Mouse (Mus musculus) embryo, embryonic 10.5 days (tissue): ENCODE measurements around the gene Cacnb2.

ENCODE experiments used
- DNase-seq: peaks from one replicate; pipeline ENCODE4 v3.0.0-alpha.2; 2015; ENCODE audit warnings: low spot score

Gene Cacnb2

DNA sequence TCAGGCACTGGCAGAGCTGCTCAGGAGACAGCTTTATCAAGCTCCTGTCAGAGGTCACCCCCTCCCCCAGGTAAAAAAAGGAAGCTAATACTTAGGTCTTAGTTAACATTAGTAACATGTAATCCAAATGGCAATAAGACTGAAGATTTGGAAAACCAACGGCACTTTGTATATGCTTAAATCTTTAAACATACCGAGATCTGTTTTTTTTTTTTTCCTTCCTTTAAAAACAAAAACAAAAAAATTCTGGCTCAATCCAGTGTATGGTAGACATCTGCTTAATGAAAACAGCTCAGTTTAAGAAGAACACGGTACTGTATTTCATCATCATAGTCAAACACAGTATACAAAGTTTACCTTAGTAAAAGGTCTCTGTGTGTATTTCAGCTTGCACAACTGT, at the start of gene Cacnb2:
Cacnb2 (plus strand) TSS at position 301 of the 400 bp plus-strand sequence.
- no peak for DNase-seq

DNA sequence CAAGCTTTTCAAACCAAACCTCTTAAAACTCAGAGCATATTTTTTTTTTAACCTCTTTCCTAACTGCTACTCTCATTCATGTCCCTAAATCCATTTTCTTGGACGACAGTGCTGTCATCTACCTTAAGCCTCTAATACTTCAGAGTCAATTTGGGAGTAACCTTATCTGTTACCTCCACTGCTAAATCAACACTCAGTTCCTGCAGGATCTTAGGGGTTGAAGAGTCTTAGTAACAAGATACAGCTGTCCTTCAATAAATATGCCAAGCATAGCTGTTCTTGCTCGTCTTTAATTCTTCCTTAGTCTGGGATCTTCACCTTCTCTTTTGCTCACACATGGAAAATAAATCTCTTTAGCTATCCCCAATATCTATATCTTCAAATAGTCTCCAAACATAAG, 34.9 kb upstream of the Cacnb2 start:
- DNase-seq: no peak

DNA sequence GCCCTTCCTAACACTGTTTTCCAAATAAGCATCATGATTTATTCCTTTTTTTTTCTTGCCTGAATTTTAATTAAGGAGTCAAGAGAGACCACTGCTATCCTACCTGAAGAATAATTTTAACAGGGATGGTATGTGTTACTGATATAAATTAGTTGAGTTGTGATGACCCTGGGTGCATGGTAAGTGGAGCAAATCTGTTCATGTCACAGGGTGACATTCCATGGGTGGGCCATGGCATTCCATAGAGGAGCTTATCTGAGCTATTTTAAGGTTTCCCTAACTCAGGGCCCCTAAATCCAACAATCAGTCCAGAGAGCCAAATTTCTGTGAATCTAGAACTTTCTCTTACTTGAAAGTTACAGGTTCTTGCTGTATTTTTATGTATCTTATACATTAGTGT, 31.6 kb upstream of the Cacnb2 start:
- DNase-seq: no peak

DNA sequence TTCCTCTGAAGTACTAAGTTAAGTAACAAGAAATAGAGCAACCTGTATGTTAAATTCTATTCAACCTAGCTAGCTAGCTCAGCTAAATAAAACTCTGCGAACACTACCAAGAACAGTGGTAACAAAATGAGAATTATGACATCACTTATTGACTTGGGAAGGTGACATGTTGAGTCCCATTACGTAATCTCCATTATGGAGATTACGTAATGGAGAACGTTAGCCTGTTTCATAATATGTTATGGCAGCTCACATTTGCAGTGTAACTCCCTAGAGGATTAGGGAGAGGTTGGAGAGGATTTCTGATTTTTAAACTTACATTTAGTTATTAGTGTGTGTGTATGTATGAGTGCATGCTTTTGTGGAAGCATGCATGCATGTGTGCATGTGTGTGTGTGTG, 13.3 kb upstream of the Cacnb2 start:
- no peak for DNase-seq

DNA sequence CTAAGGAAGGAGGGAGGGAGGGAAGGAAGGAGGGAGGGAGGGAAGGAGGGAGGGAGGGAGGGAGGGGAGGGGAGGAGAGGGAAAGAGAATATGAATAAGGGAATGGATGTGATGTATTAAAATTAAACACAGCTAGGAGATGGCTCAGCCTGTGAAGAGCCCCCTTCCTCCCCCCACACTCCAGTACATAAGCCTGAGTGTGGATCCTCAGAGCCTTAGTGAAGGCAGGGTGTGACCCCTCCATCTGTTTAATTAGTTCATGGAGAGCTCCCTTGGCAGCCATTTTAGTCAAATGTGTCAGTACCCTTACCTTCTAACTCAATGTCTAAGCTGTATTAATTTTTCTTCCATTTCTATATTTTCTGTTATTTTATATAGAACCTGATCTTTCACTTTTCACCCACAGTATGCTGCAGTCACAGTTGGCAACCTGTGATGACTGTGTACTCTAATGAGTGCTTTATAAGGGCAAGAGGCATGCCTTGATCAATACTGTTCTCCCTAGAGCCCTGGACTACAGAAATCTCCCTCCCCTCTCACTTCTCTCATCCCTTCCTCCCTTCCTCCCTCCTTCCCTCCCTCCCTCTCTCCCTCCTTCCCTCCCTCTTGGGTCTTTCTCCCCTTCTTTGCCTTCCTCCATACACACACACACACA, 4.9 kb upstream of the Cacnb2 start:
- DNase-seq: no peak

DNA sequence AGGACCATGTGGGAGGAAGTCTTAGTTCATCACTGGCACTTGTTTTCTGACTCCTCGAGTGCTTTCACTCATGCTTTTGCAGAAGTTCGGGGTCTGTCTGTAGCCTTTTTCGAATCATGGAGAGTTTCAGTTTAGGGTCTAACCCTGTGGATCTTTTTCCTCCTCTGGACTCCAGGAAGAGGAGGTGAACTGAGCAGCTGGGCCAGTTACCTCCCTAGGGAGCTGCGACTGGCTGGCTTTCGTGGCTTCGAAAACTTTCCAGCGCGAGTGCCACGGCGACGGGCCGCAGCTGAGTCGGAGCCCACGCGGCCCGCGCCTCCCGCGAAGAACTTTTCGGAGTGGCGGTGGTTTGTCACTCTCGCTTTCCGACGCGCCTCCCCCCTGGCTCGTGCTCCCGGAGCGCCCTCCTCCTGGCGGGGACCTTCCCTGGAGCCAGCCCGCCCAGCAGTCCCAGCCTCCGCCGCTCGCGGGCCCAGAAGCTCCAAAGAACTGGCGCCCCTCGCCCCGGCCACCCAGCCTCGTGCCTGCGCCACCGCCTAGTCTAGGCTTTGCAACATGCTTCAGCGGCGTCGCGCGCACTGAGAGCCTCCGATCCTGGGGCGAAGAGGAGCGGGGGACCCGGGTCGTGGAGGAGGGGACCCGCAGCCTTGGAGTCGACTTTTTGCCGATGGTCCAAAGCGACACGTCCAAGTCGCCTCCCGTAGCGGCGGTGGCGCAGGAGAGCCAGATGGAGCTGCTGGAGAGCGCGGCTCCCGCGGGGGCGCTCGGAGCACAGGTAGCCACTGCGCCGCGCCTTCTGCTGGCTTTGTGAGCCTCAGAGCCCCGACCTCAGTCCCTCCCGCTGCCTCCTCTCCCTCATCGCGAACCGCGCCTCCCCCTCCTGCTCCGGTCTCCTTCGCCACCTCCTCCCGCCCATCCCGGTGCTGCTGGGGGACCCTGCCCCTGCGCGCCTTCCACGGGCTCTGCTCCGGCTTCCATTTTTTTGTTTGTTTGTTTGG, 1.2 kb downstream of the Cacnb2 start:
- peak; percentile 76 for DNase-seq

DNA sequence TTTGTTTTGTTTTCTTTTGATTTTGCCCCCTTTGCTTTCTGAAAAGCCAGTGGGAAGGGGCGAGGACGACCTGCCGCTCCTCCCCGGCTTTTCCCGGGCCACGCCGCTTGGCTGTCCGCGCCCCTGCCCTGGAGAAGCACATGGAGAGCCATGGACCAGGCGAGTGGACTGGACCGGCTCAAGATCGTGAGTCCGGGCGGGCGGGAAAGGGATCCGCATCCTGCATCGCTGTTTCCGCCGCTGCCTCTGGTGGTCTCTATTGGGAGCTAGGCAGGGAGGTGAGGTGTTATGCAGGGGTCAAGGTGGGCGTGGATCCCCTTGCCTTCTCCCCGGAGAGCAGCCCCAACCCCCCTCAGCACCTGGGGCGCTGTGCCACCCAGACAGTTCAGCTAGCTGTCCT, 1.9 kb downstream of the Cacnb2 start:
- DNase-seq: peak; percentile 57

DNA sequence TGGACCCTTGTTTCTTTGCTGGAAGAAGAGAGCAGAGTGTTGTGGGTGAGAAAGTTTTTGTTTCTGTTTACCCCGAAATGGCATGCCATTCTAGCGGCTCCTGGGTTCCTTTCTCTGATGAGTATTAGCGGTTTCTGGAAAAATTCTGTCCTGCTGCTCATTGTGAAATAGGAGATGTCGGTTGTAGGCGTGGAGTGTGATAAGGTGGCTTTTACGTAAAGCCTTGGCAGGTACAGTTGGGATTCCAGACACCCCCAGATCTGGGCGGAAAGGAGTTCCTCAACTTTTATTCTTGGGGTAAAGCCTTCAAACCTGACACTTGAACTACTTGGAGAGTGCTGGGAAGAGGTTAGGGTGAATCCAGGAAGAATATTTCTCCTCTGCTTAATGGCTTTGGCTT, 2.3 kb downstream of the Cacnb2 start:
- no peak for DNase-seq

DNA sequence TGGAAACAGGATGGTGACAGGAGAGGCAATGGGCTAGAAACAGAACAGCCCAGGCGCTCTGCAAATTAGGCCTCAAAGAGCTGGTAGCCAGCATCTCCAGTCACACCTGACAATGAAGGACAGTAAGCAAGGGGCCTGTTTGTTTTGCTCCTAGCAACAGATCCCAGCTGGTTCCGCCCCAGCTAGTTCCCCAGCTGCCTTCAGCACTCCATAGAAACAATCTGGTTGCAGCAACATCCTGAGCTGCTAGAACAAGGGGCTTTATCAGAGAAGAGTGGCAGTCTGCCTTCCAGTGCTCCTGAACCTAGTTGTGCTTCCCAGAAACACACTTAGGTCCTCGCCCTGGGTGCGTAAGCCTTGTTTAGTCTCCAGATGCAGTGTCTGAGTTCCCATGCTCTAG, 5.7 kb downstream of the Cacnb2 start:
- DNase-seq: peak; percentile 44

DNA sequence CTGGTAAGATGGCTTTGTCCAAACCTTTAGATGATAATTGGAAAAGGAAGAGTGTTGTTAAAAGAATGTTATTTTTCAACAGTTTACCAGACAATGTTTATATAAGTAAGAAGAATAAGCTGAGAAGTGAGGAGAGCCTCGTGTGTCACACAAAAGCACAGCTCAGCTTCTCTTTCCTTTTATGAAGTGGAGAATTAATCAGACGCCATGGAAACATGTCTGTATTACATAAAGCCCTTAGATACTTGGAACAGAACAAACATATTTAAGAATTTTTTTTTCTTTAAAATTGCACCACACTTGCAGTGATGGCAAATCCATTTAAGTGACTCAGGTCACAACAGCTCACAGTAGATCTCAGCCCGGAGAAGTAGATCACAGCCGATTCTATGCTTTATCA, 9.8 kb downstream of the Cacnb2 start:
- no peak for DNase-seq

DNA sequence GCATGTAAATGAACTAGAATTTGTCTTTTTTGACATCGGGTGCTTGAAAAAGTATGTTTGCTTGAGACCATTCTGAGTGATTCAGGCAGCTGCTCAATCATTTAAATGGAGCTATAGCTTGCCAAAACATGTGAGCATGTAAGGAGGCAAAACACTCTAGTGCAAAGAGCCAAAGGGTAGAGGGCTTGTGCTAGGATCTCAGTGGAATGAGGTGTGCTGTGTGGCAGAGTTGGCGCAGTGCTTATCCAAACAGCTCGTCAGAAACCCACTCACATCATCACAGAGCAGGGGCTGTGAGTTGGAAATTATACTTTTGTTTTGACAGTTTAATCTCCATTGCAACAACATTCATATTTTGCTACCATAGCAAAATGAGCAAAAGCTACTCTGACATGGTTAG, 13.5 kb downstream of the Cacnb2 start:
- DNase-seq: no peak

DNA sequence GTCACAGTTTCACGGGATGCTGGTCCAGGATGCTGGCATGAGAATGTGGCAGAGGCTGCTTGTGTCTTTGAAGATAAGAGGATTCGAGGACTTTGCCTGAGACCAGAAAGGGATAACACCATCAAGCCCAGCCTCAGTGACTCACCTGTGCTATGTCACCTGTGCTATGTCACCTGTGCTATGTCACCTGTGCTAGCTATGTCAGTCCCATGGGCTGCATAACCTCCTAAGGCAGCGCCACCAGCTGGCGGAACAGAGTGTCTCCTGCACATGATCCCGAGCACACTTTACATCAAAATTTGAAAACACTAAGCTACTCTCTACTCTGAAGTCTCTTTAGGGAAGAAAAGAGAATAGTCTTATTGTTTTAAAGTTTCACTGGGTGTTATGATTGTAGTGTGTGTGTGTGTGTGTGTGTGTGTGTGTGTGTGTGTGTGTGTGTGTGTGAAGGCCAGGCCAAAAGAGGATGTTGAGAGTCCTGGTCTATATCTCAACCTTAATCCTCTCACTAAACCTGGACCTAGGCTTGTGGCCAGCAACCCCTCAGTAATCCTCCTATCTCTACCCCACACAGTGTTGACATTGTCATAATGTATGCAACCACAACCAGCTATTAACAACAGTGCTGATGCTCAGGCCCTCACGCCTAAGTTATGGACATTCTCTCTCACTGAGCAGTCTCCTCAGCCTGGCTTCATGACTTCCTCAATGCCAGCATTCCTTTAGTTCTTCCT, 17.4 kb downstream of the Cacnb2 start:
- DNase-seq: no peak

DNA sequence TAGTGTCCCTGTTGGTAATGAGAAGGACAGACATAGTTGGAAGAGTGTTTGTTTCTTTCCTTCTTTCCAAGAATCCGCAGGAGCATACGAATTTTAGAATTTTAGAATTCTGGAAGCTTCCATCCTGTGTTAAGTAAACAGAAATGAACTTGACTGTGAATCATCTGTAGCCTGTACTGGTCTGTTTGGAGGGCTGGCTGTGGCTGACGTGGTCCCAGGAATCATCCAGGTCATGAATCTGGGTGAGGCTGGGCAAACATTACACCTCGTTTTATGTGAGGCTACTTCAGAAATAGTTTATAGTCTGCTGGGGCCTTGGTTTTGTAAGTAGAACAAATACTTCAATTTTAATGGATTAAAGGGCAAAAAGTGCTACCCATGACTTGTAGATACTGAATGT, 18.0 kb downstream of the Cacnb2 start:
- no peak for DNase-seq

DNA sequence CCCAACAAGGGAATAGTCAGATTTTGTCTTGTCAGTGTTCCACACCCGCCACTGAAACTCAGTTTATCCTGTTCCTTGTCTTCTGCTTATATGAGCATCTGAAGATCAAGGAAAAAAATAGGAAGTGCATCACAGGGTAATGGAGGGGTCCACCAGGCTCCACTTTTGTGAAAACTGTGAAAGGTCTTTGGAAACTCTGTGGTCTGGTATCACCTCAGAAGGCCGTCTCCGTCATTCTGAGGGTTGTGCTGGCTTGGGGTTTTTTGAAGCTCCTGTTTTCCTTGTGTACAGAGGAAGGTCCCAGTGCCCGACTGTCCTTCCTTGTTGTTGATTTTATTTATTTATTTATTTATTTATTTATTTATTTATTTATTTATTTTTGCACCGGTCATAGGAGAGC, 20.9 kb downstream of the Cacnb2 start:
- no peak for DNase-seq

DNA sequence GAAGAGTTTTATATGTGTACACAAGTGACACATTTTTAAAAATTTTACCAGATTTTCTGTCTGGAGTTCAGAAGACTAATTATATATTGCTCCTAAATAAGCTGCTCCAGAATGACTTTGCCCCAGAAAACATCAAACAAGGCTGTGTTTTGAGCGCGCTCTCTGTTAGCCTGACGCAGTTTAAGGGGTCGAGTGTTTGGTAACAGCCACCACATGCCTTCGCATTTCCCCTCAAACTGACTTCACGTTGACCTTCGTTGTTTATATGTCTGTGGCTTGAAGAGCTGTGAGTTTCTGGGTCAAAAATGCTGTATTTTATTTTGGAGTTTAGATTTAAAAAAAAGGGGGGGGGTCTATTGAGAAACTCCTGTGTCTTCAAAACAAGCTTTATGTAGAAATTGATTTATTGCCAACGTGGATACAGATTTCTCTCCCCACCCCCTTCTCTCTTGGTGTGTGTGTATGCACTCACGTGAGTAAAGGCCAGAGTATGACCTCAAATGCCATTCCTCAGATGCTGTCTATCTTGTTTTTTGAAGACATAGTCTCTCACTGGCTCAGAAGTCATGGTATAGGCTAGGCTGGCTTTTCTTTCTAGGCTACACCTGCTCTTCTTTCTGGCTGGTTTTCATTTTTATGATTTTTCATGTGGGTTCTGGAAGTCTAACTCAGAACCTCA, 27.1 kb downstream of the Cacnb2 start:
- no peak for DNase-seq

DNA sequence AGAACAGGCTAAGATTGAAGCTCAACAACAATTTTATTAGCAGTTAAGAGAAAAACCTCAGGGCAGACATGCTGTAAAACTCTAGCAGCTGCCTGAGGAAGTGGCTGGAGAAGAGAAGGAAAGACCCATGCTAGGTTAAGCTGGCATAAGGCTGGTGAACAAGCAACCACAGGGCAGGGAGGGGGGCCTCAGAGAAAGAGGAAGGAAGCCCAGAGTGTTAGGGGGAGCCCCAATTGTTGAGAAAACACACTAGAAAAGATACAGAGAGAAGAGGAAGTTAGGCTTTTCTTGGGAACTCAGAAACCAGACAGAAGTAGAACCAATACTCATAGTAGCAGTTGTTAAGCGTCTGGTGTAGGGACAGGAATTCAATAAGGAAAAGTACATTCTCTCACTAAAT, 28.7 kb downstream of the Cacnb2 start:
- DNase-seq: no peak

DNA sequence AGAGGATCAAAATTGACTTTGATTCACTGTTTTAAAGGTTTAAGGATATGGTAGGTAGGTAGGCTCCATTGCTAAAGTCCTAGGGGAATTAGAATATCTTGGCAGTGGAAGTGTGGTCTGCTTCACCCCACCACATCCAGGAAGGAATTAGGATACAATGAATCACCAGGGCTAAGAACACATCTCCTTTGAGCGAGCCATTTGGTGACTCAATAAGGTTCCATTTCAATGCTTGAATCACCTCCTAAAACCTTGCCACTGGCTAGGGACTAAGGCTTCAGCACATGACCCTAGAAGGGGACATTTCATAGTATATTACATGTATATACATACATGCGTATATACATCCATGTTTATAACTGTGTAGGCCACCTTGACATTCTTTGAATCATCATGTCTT, 30.3 kb downstream of the Cacnb2 start:
- DNase-seq: no peak

DNA sequence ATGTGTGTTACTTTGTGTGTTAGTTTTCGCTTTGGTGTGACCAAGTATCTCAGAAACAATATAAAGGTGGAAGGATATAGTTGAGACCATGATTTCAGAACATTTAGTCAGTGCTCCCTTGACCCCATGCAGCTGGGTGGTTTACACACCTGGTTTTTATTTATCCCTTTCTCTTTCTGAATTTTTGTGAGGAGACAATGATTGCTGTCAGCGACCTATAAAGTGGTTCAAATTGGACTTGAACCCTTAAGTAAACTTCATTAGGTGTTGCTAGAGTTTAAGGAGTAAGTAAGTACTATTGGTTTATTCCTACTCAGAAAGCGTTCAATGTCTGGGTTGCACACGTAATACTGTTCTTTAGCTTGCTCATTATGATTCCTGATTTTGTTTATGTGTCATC, 36.4 kb downstream of the Cacnb2 start:
- DNase-seq: no peak

DNA sequence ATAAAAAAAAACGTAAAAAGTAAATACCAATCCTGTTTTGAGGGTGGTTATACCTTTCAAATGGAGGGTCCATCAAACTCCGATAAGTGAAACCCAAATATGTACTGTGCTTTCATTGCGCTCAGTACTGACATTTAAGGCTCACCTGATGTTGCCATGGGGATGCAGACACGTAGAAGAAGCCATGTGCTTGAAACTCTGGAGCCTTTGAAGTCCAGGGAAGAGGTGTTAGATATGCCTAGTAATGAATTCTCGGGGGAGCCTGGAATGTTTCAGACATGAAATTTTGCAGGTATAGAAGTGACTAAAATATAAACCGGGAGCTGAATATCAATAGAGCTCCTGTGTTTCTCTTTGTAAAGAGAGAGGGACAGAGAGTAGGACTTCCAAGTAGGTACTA, 37.0 kb downstream of the Cacnb2 start:
- no peak for DNase-seq

DNA sequence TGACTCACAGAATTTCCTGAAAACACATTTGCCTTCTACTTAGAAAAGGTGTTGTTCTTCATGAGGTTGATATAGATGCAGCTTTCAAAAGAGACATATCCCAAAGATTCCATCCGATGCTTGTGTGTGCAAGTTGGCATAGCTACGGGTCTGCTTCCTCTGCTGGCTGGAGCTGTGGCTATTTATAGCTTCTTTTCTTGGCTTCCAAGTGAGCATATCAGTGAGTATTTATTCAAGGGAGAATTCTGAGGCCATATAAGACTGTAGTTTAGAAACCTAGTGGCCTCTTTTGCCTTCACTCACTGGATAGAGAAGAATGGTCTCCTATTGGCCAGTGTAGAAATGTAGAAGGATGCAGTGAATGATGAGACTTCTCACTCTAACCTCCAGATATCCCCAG, 38.2 kb downstream of the Cacnb2 start:
- no peak for DNase-seq

DNA sequence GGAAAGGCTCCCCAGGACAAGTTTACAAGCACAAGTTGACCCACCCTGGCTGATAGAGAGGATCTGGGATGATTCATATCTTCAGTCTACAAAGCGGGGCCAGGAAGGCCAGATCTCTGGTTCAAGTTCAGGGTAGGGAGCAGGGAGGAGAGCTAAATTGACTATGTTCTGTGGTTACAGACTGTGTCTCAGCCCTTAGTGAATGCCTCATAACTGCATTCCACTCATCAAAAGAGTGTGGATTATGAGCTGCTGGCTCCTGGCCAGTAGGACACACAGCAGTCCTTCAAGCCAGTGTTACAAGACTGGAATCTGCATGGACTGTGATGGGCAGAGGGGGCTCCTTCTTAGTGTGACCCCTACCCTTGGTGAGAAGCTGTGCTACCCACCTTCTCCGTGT, 48.4 kb downstream of the Cacnb2 start:
- no peak for DNase-seq

DNA sequence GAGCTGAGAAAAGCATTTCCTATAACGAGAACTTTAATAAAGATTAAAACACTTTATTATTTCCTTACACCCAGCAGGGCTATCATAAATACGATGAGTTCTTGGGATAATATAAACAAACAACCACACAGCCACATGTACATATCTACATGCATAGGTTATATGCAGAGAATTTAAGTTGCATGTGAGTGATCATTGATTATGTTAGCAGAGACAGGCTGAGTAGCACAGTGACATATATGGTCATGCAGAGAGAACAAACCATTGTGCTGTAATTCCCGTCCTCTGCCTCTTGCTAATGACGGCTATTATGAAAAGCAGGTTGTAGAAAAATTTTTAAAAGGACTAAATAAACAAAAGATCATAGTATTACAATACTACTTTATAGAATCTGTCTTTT, 53.8 kb downstream of the Cacnb2 start:
- DNase-seq: no peak
